Mouse (Mus musculus) E14TG2a.4 (cell line): ENCODE data around the gene Cgnl1.

Experiments used
- H3K27me3 ChIP-seq: 2 replicates; pipeline ENCODE4 v1.6.1; 2014; ENCODE audit warnings: low read length, control low read depth; ENCODE audit not compliant: insufficient read depth
- H3K36me3 ChIP-seq: 2 replicates; pipeline ENCODE4 v1.6.1; 2014; ENCODE audit warnings: low read length, control low read depth; ENCODE audit not compliant: insufficient read depth
- H3K4me1 ChIP-seq: replicated peaks from 2 replicates; pipeline ENCODE4 v1.6.1; 2014; ENCODE audit warnings: low read depth, low read length, control low read depth
- H3K4me3 ChIP-seq: replicated peaks from 2 replicates; pipeline ENCODE4 v1.5.1; 2014; ENCODE audit warnings: mild to moderate bottlenecking, low read length
- H3K9me3 ChIP-seq: 2 replicates; pipeline ENCODE4 v1.6.1; 2014; ENCODE audit warnings: low read length, control low read depth
- CTCF ChIP-seq: conservative IDR thresholded peaks from 2 replicates; pipeline ENCODE4 v1.5.1; 2014; ENCODE audit warnings: low read length
- NANOG ChIP-seq: IDR thresholded peaks from 2 replicates; pipeline ENCODE4 v1.6.1; 2014; ENCODE audit warnings: borderline replicate concordance, low read length, mixed read lengths
- POU5F1 ChIP-seq: IDR thresholded peaks from 2 replicates; pipeline ENCODE4 v1.6.1; 2014; ENCODE audit warnings: low read length, borderline replicate concordance

The Cgnl1 gene

GRCm38 (mm10) chr9:71592577-71593285 is 178.7 kb downstream of the Cgnl1 start:
- Histone ChIP-seq H3K4me1 (peaks cover 11% of the 10 kb centered on the region), H3K27me3 (peaks cover 44% of the 10 kb centered on the region), H3K9me3 (no peaks in the 10 kb centered on the region), H3K4me3 (peak overlapping the region; percentile 80), H3K36me3 (no peaks in the 10 kb centered on the region)
- TF ChIP-seq NANOG (no peak), POU5F1 (no peak), CTCF (no peak)

- Histone ChIP-seq H3K4me1 (peaks cover 11% of the 10 kb centered on the region), H3K27me3 (peaks cover 38% of the 10 kb centered on the region), H3K36me3 (no peaks in the 10 kb centered on the region), H3K4me3 (peak within 1 kb of the TSS; percentile 80), H3K9me3 (no peaks in the 10 kb centered on the region)
- TF ChIP-seq NANOG (no peak), POU5F1 (no peak), CTCF (no peak)
Measured at GRCm38 (mm10) chr9:71591938-71592548, 179.4 kb downstream of the Cgnl1 start, which contains the start of gene Myzap. Gene Myzap (minus strand): TSS chr9:71592360.

- Histone ChIP-seq H3K4me3 (no peak overlapping the region), H3K9me3 (0 out of 2 replicates have a peak, but pooled peaks cover 1% of the 10 kb centered on the region), H3K36me3 (no peaks in the 10 kb centered on the region), H3K27me3 (peaks cover 36% of the 10 kb centered on the region), H3K4me1 (peaks cover 11% of the 10 kb centered on the region)
- no peak for TF ChIP-seq CTCF
- TF ChIP-seq NANOG: no peak
- no peak for TF ChIP-seq POU5F1
Measured at GRCm38 (mm10) chr9:71591106-71591505, 180.3 kb downstream of the Cgnl1 start.

GRCm38 (mm10) chr9:71589771-71590170 is 181.6 kb downstream of the Cgnl1 start:
- TF ChIP-seq NANOG: no peak
- no peak for TF ChIP-seq CTCF
- no peak for TF ChIP-seq POU5F1
- Histone ChIP-seq H3K4me3 (no peak overlapping the region), H3K36me3 (no peaks in the 10 kb centered on the region), H3K4me1 (peaks cover 11% of the 10 kb centered on the region), H3K9me3 (peaks cover 10% of the 10 kb centered on the region), H3K27me3 (peaks cover 31% of the 10 kb centered on the region)

- peaks cover 11% of the 10 kb centered on the region for H3K4me1 ChIP-seq
- H3K36me3 ChIP-seq: no peaks in the 10 kb centered on the region
- TF ChIP-seq NANOG: no peak
- no peak for TF ChIP-seq CTCF
- no peak for TF ChIP-seq POU5F1
- no peak overlapping the region for H3K4me3 ChIP-seq
- H3K9me3 ChIP-seq: peaks cover 10% of the 10 kb centered on the region
- H3K27me3 ChIP-seq: peaks cover 31% of the 10 kb centered on the region
Measured at GRCm38 (mm10) chr9:71588930-71589592, 182.3 kb downstream of the Cgnl1 start.

- Histone ChIP-seq H3K36me3 (no peaks in the 10 kb centered on the region), H3K4me1 (no peaks in the 10 kb centered on the region; the same call in 1 of the 2 replicates), H3K27me3 (peaks cover 17% of the 10 kb centered on the region), H3K9me3 (peaks cover 10% of the 10 kb centered on the region), H3K4me3 (no peak overlapping the region)
- TF ChIP-seq POU5F1: no peak
- TF ChIP-seq CTCF: no peak
- no peak for TF ChIP-seq NANOG
Measured at GRCm38 (mm10) chr9:71586408-71586807, 185.0 kb downstream of the Cgnl1 start.

GRCm38 (mm10) chr9:71582771-71583170 is 188.6 kb downstream of the Cgnl1 start:
- Histone ChIP-seq H3K27me3 (no peaks in the 10 kb centered on the region), H3K4me1 (no peaks in the 10 kb centered on the region), H3K4me3 (no peak overlapping the region), H3K36me3 (no peaks in the 10 kb centered on the region), H3K9me3 (peaks cover 10% of the 10 kb centered on the region)
- no peak for TF ChIP-seq POU5F1
- no peak for TF ChIP-seq NANOG
- no peak for TF ChIP-seq CTCF

GRCm38 (mm10) chr9:71578896-71579564 is 192.4 kb downstream of the Cgnl1 start:
- TF ChIP-seq NANOG: no peak
- no peak for TF ChIP-seq CTCF
- no peak for TF ChIP-seq POU5F1
- Histone ChIP-seq H3K4me3 (no peak overlapping the region), H3K9me3 (no peaks in the 10 kb centered on the region), H3K36me3 (no peaks in the 10 kb centered on the region), H3K4me1 (no peaks in the 10 kb centered on the region), H3K27me3 (no peaks in the 10 kb centered on the region)
